Mouse (Mus musculus): ENCODE data around the gene Fbxl21.

DNA sequence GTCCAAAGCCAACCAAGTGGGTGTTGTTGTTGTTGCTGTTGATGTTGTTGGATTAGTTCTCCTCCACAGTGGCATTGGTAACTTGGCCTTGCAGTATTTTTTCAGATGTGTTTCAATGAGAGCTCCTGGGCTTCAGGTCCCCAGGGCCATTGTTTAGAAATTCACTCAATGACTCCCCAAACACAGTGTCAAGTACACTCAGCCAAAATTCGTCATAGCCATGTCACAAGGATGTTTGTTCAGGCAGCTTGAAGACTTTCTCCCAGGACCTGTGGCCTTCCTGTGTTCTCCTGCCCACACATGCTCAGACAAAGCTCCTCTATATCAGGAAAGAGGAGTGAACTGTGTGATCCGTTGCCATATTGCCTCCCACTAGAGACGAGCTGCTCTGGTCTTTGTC, 63.8 kb downstream of the Fbxl21 start:
- no peak for TF ChIP-seq GATA1 (IDR thresholded peaks at IDR 0.05; ENCODE audit: borderline replicate concordance, low read length)
- TF ChIP-seq FLI1 (IDR thresholded peaks at IDR 0.05; ENCODE audit: low read length): no peak
